Mouse (Mus musculus) hindbrain, postnatal 0 days (tissue): ENCODE data around the gene Spink8. TPM values are rescaled to one million over a fixed set of nuclear protein-coding genes. Genes with fewer than 3 reads are reported as not detected.
A peak's percentile ranks its signal among the peaks of the same experiment; 100 is the strongest.

Source experiments
- ATAC-seq: fragments of 200-750 bp; cut with Nextera tagmentation; 2 replicates; pipeline ENCODE4 v1.8.0; 2017; ENCODE audit warnings: mild to moderate bottlenecking, moderate TSS enrichment, moderate library complexity
- DNase-seq: peaks from one replicate; pipeline ENCODE4 v3.0.0-alpha.2; 2015; ENCODE audit warnings: low spot score
- H3K27ac ChIP-seq: fragments of 300-500 bp; sonication (generic); 2 replicates; pipeline ENCODE4 v1.5.1; 2014; ENCODE audit warnings: mild to moderate bottlenecking
- H3K27me3 ChIP-seq: fragments of 300-500 bp; sonication (generic); 2 replicates; pipeline ENCODE4 v1.6.1; 2014; ENCODE audit warnings: low read length, mixed read lengths; ENCODE audit not compliant: insufficient read depth
- H3K36me3 ChIP-seq: fragments of 300-500 bp; sonication (generic); 2 replicates; pipeline ENCODE4 v1.6.1; 2014; ENCODE audit warnings: low read length, mixed read lengths; ENCODE audit not compliant: insufficient read depth
- H3K4me1 ChIP-seq: fragments of 300-500 bp; sonication (generic); 2 replicates; pipeline ENCODE4 v1.6.1; 2014; ENCODE audit warnings: antibody characterized with exemption, low read length, mixed read lengths; ENCODE audit not compliant: insufficient read depth
- H3K4me2 ChIP-seq: fragments of 300-500 bp; sonication (generic); 2 replicates; pipeline ENCODE4 v1.6.1; 2014; ENCODE audit warnings: low read depth, mild to moderate bottlenecking, low read length, moderate library complexity, mixed read lengths
- H3K4me3 ChIP-seq: fragments of 300-500 bp; sonication (generic); 2 replicates; pipeline ENCODE4 v1.5.1; 2014; ENCODE audit warnings: low read length
- H3K9ac ChIP-seq: fragments of 300-500 bp; sonication (generic); replicated peaks from 2 replicates; pipeline ENCODE4 v1.6.1; 2014; ENCODE audit warnings: mild to moderate bottlenecking, low read length, moderate library complexity, mixed read lengths
- H3K9me3 ChIP-seq: fragments of 300-500 bp; sonication (generic); 2 replicates; pipeline ENCODE4 v1.6.1; 2016; ENCODE audit warnings: low read length, mixed read lengths
- CTCF ChIP-seq: IDR thresholded peaks from 2 replicates; pipeline ENCODE4 v1.5.1; 2016; ENCODE audit warnings: antibody characterized with exemption, control low read depth, low read depth
- WGBS: fragments of 180-500 bp; shearing (Covaris S2); extraction: QIAGEN DNeasy Blood & Tissue Kit; methylation state at CpG from one replicate; pipeline ENCODE4 v1.1.7; 2014; 5-methylcytosine and 5-hydroxymethylcytosine counted together
- polyA plus RNA-seq: library from polyadenylated mRNA; unstranded; fragments of >200 nt; fragmentation: Nextera tagmentation; extraction: Ambion mirVana; gene quantifications from 2 replicates; pipeline ENCODE4 v1.2.1, GENCODE M21; 2015
- total RNA-seq: library from RNA; depleted of rRNA; stranded (reverse); fragments of >200 nt; gene quantifications from 2 replicates; pipeline ENCODE4 v1.2.3, GENCODE M21; 2014

Spink8 gene
- total and polyA plus RNA-seq, 2 experiments from 2014 or later: not detected

DNA sequence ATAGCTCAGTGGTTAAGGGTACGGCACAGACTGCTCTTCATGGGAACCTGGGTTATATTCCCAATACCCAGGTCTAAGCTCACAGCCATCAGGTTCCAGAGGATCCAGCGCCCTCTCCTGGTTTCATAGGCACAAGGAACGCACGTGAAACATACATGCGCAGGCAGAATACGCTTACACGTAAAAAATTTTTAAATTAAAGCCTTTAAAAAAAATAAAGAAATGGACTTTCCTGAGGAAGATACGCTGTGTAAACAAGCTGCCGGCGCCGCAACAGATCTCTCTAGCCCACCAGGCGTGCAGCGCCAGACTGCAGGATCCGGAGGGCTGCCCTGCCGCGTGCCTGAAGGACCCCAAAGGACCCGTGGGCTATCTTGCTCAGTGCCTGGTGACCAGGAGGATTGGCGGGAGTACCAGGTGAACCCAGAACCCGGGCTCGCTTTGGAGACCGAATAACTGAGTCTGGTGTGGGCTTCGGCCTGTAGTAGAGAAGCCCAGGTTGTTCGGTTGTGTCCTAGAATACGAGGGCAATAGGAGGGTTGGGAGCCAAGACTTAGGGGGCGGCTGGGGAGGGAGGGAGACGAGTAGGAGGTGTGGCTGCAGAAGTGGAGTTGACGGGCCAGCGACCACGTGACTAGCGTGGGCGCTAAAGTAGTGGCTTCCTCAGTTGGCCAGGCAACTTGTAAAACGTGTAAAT, 20.5 kb downstream of the Spink8 start, which contains the start of gene Nme6:
TSS of gene Nme6 (plus strand) at position 359 of the 697 bp plus-strand sequence.
- H3K4me3 ChIP-seq: peak within 1 kb of the TSS; percentile 67

DNA sequence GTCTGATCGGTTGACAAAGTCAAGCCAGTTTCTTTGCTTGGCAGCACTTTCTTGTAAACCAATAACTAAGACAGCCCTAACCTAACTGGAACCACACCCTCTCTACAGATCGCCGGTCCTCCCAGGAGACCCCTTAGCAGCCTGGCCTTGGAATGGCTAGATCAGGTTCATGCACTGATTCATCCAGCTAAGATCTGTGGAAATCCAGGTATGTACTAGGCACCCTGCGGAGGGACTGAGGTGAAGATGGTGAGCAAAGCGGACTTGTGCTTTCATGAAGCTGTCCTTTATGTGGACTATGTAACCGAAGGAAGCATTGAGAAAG, 21.0 kb downstream of the Spink8 start:
- DNase-seq: no peak
- peak overlapping the region; percentile 71 for H3K9ac ChIP-seq
- H3K27me3 ChIP-seq: no peaks in the 10 kb centered on the region
- peak overlapping the region; percentile 98 for H3K4me2 ChIP-seq
- 8% methylated on average over 6 of the region's 6 CpGs for WGBS
- H3K9me3 ChIP-seq: no peaks in the 10 kb centered on the region
- ATAC-seq: peak; percentile 46
- H3K27ac ChIP-seq: peak overlapping the region; percentile 87
- H3K36me3 ChIP-seq: no peaks in the 10 kb centered on the region
- no peaks in the 10 kb centered on the region; the same call in 1 of the 2 replicates for H3K4me1 ChIP-seq
- H3K4me3 ChIP-seq: peak overlapping the region; percentile 67
- no peak for TF ChIP-seq CTCF

More for the DNA sequence above, 20.5 kb downstream of the Spink8 start, which contains the start of gene Nme6:
- peak within 1 kb of the TSS; percentile 98 for H3K4me2 ChIP-seq
- ATAC-seq (peak; percentile 98), DNase-seq (peak; percentile 92)
- H3K4me1 ChIP-seq: no peaks in the 10 kb centered on the region; the same call in 1 of the 2 replicates
- H3K9ac ChIP-seq: peak within 1 kb of the TSS; percentile 71
- no peaks in the 10 kb centered on the region for H3K36me3 ChIP-seq
- under 1% methylated on average over 32 of the region's 32 CpGs for whole genome bisulfite sequencing
- no peaks in the 10 kb centered on the region for H3K9me3 ChIP-seq
- H3K27ac ChIP-seq: peak within 1 kb of the TSS; percentile 87
- TF ChIP-seq CTCF: peak; percentile 85
- no peaks in the 10 kb centered on the region for H3K27me3 ChIP-seq

DNA sequence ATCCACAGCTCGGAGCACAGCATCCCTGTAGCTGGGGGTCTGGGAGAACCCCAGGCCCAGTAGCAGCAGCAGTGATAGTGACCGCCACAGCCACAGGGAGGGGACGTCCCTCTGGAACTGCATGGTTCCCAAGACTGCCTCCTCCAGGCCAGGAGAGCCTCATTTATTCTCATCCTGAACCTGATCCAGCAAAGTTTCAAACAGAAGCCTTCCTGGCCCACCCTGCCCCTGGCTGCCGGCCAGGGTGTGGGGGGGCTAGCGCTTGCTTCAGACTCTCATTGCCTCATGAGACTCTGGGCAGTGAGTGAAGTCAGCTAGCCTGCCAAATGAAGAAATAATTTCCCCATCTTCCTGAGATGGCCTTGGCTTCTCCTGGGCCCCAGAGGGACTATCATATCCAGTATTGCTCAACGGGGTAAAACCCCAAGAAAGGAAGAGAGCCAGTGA, 37.3 kb downstream of the Spink8 start, which contains the start of gene Camp:
TSS of gene Camp (minus strand) at position 306 of the 447 bp plus-strand sequence.
- Histone ChIP-seq H3K27ac (no peak within 1 kb of the TSS), H3K36me3 (no peaks in the 10 kb centered on the region), H3K9ac (no peak within 1 kb of the TSS), H3K4me2 (no peak within 1 kb of the TSS), H3K27me3 (no peaks in the 10 kb centered on the region), H3K4me3 (no peak within 1 kb of the TSS), H3K4me1 (no peaks in the 10 kb centered on the region), H3K9me3 (no peaks in the 10 kb centered on the region)
- DNase-seq: peak; percentile 71
- TF ChIP-seq CTCF: peak; percentile 19; the same call in 1 of the 2 replicates
- ATAC-seq: no peak
- 49% methylated on average over 6 of the region's 6 CpGs for WGBS

DNA sequence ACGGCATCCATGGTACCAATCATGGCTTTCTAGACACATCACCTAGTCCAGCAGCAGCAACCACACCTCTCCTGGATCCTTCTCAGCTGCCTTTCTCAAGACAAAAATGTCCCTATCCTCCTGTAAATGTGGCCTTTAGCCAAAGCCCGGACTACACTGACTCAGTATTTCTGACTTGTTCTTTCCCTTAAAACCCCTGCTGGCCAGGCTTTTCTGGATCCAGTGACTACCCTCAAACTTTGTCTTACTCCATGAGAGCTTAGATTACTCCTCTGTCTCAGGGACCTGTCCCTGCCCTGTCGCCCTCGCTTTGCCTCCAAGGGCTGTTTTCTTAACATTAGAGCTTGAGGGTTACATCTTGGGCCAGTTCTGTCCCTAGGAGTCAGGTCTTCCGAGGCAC, 38.0 kb downstream of the Spink8 start:
- WGBS: 90% methylated on average over 5 of the region's 5 CpGs
- no peak overlapping the region for H3K4me3 ChIP-seq
- TF ChIP-seq CTCF: no peak
- no peak for DNase-seq
- H3K27ac ChIP-seq: no peak overlapping the region
- no peak for ATAC-seq
- no peak overlapping the region for H3K9ac ChIP-seq
- H3K9me3 ChIP-seq: no peaks in the 10 kb centered on the region
- H3K4me1 ChIP-seq: no peaks in the 10 kb centered on the region
- H3K36me3 ChIP-seq: no peaks in the 10 kb centered on the region
- H3K27me3 ChIP-seq: no peaks in the 10 kb centered on the region
- H3K4me2 ChIP-seq: no peak overlapping the region

DNA sequence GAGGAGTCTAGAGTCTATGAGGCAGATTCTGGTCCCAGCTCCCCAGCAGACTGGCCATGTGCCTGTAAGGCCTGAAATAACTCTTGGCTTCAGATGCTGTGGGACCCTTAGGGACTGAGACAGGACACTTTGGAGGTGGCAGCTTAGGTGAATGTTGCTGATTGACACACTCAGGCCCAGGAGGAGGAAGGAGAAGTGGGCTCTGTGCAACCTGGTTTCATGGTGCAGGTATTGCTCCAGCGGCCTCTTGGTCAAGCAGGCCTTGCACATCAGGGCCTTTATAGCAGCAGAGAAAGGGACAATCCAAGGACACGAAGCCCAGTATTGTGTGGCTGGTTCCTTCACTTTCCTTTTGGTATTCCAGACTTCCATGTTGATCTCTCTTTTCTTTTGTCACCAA, 42.3 kb downstream of the Spink8 start:
- no peaks in the 10 kb centered on the region for H3K9me3 ChIP-seq
- TF ChIP-seq CTCF: no peak
- no peak for DNase-seq
- H3K9ac ChIP-seq: no peak overlapping the region
- H3K27ac ChIP-seq: no peak overlapping the region
- H3K4me3 ChIP-seq: no peak overlapping the region
- no peaks in the 10 kb centered on the region for H3K27me3 ChIP-seq
- 85% methylated on average over 2 of the region's 2 CpGs for WGBS
- H3K36me3 ChIP-seq: no peaks in the 10 kb centered on the region
- no peak overlapping the region for H3K4me2 ChIP-seq
- no peaks in the 10 kb centered on the region for H3K4me1 ChIP-seq
- no peak for ATAC-seq

DNA sequence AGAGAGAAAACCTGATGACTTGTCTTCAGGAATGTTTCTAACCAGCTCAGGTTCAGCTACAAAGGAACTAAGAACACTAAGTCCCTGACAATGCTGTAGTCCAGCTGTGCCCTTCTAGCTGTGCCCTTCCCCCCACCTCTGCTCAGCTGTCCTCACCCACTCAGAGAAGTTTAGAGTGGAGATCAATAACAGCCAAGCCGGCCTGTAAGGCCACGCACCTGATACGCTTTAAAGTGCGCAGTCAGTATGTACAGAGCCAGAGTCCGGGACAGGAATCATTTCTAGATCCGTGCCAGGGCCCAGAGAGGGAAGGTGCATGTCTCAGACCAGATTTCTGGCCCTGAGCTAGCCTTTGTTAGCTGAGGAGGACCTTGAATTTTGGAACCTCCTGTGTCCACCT, 43.9 kb downstream of the Spink8 start:
- Histone ChIP-seq H3K9me3 (no peaks in the 10 kb centered on the region), H3K4me2 (no peak overlapping the region), H3K27ac (no peak overlapping the region), H3K27me3 (no peaks in the 10 kb centered on the region), H3K4me3 (no peak overlapping the region), H3K4me1 (no peaks in the 10 kb centered on the region), H3K9ac (no peak overlapping the region), H3K36me3 (no peaks in the 10 kb centered on the region)
- no peak for TF ChIP-seq CTCF
- DNase-seq (no peak), ATAC-seq (no peak)
- WGBS: 87% methylated on average over 6 of the region's 6 CpGs
